Mouse (Mus musculus) bone marrow, adult 2 months (tissue): Measurements from ENCODE around the gene Hectd2. TPM values are rescaled to one million over a fixed set of nuclear protein-coding genes. Genes with fewer than 3 reads are reported as not detected.
A peak's percentile ranks its signal among the peaks of the same experiment; 100 is the strongest.

Experiments
- H3K27ac ChIP-seq: fragments of 200-500 bp; 2 replicates; pipeline ENCODE4 v1.5.1; 2012; ENCODE audit warnings: low read depth, mild to moderate bottlenecking, control low read depth, inconsistent platforms, low read length; ENCODE audit not compliant: control insufficient read depth, poor library complexity, insufficient read depth
- H3K4me1 ChIP-seq: fragments of 200-500 bp; 2 replicates; pipeline ENCODE4 v1.6.1; 2011; ENCODE audit warnings: low read length; ENCODE audit not compliant: control insufficient read depth, insufficient read depth
- H3K4me3 ChIP-seq: fragments of 200-500 bp; replicated peaks from 2 replicates; pipeline ENCODE3; 2011; ENCODE audit warnings: mild to moderate bottlenecking, low read depth, low read length, control low read depth; ENCODE audit not compliant: control insufficient read depth
- CTCF ChIP-seq: fragments of 200-500 bp; IDR thresholded peaks from 2 replicates; pipeline ENCODE4 v1.5.1; 2011; ENCODE audit warnings: low read length, control low read depth; ENCODE audit not compliant: control insufficient read depth, insufficient read depth
- POLR2A ChIP-seq: fragments of 200-500 bp; IDR thresholded peaks from 2 replicates; pipeline ENCODE4 v1.6.1; 2011; ENCODE audit warnings: low read depth, mild to moderate bottlenecking, control low read depth, low read length, borderline replicate concordance; ENCODE audit not compliant: control insufficient read depth
- WGBS: fragments of 180-500 bp; shearing (Covaris S2); methylation state at CpG from one replicate; pipeline ENCODE4 v1.1.7; 2018; 5-methylcytosine and 5-hydroxymethylcytosine counted together
- polyA plus RNA-seq: library from polyadenylated mRNA; stranded (reverse); fragments of >200 nt; gene quantifications from 2 replicates; pipeline ENCODE4 v1.2.4, GENCODE M21; 2011; ENCODE audit warnings: low replicate concordance; ENCODE audit not compliant: missing spikeins, insufficient read depth, insufficient read length

Hectd2 gene
- 0.87 and 0.97 TPM in 2 replicates for polyA plus RNA-seq

GRCm38 (mm10) chr19:36554046-36554784 is at the start of gene Hectd2:
Gene Hectd2, plus strand, starts transcription at chr19:36554639.
- Histone ChIP-seq H3K27ac (peak within 1 kb of the TSS; percentile 7; the same call in 1 of the 2 replicates), H3K4me1 (no peaks in the 10 kb centered on the region), H3K4me3 (peak within 1 kb of the TSS; percentile 68)
- TF ChIP-seq CTCF (no peak), POLR2A (peak; percentile 27; the same call in 1 of the 2 replicates)
- WGBS = 20% methylated on average over 92 of the region's 92 CpGs

DNA sequence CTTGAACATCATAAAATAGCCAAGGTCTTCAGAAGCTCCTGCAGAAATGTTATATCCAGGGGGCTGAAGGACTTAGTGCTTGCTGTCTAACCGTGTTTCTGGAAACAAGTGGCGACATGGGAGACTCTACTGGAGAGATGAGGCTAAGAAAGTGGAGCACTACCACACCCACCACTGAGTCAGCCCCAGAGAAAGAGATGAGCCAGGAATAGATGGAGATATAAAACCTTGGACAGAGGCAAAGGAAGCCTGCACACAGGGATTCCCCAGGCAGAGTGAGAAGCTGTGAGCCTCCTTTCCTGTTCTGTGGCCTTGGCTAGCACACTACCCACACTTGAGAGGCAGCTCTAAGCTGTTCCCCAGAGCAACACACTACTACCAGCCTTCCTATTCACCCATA is 49.7 kb upstream of the Hectd2 start:
- no peaks in the 10 kb centered on the region for H3K4me1 ChIP-seq
- no peak overlapping the region for H3K4me3 ChIP-seq
- WGBS = 83% methylated on average over 2 of the region's 2 CpGs
- H3K27ac ChIP-seq = no peak overlapping the region
- no peak for TF ChIP-seq CTCF
- TF ChIP-seq POLR2A = no peak

DNA sequence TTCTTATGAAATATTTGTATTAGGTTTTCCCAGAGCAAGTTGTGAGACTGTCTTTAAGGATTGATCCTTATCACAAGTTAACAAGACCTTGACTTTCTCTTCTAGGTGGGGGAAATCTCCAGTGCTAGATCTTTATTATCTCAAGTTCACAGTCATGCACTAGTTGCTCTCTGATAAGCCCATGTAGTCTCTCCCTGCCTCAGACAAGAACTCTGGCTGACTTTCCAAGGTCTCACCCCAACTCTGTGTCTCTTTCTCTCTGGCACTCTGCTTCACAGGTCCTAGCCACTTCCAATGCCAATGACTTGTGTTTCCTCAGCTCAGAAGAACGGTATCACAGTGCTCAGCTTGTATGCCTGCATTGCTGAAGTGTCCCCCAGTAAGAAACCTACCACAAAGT is 43.1 kb upstream of the Hectd2 start:
- no peak overlapping the region for H3K4me3 ChIP-seq
- no peak overlapping the region for H3K27ac ChIP-seq
- H3K4me1 ChIP-seq = no peaks in the 10 kb centered on the region
- no peak for TF ChIP-seq POLR2A
- TF ChIP-seq CTCF = no peak
- 61% methylated on average over 1 of the region's 1 CpGs for WGBS

DNA sequence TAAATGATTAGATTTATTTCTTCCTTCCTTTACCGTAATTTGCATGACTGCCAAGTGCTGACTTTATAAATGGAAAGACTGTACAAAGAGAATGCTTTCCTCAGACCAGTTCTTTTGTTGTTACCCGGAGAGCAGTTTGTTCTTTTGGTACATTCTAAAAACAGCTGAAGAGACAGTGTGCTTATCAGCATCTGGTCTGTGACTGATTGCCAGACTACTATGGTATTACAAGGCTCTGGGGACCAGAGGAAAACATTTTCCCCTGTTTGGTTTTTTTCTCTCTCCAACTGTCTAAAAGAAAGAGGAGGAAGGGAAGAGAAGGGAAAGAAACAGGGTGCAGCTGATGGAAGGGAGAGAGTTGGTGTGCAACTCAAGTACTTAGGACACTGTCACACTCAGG is 36.0 kb upstream of the Hectd2 start:
- whole genome bisulfite sequencing = 14% methylated on average over 2 of the region's 2 CpGs
- TF ChIP-seq POLR2A (no peak), CTCF (no peak)
- no peak overlapping the region for H3K27ac ChIP-seq
- H3K4me3 ChIP-seq = no peak overlapping the region
- H3K4me1 ChIP-seq = no peaks in the 10 kb centered on the region; the same call in 1 of the 2 replicates

DNA sequence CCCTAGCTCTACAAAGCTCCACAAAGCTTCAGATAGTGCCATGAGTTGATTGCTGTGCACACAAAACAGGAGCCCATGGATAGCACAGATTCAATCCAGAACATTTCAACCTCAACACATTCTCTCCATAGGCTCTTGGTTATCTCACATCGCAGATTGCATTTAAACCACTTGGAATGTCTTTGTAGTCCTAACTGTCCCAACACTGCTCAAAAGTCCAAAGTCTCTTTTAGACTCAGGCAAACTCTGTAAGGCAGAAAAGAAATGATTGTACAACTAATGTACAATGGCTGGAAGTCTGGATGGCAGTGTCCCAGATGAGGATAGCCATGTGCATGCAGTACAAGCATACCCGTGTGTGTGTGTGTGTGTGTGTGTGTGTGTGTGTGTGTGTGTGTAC is 32.9 kb upstream of the Hectd2 start:
- H3K27ac ChIP-seq = no peak overlapping the region
- no peak overlapping the region for H3K4me3 ChIP-seq
- WGBS = 90% methylated on average over 2 of the region's 2 CpGs
- no peaks in the 10 kb centered on the region; the same call in 1 of the 2 replicates for H3K4me1 ChIP-seq
- TF ChIP-seq CTCF (no peak), POLR2A (no peak)

DNA sequence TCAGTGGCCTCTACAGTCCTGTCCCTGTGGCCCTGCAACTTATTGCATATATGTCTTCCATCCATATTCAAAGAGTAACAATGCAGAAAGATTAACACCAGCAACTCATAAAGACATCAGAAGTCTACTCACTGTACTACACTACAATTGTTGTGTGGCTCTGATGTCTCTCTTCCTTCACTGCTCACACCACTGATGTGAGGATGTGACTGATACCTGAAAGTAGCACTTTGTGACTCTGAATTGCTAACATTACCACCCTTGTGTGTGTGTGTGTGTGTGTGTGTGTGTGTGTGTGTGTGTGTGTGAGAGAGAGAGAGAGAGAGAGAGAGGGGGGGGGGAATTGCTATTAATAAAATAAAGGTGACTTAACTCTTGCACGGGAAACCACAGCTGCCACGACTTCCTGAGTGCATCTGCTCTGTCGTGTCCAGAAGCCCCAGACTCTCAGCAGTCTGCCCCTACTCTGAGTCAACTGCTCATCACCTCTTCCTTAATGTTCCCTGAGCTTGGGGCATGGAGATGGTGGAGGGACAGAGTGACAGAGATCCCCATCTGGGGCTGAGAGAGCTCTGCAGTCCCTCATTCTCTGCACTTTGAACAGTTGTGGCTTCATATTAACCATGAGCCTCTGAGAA is 31.8 kb upstream of the Hectd2 start:
- Histone ChIP-seq H3K27ac (no peak overlapping the region), H3K4me3 (no peak overlapping the region), H3K4me1 (no peaks in the 10 kb centered on the region; the same call in 1 of the 2 replicates)
- TF ChIP-seq CTCF (no peak), POLR2A (no peak)
- WGBS = 0% methylated on average over 3 of the region's 3 CpGs

DNA sequence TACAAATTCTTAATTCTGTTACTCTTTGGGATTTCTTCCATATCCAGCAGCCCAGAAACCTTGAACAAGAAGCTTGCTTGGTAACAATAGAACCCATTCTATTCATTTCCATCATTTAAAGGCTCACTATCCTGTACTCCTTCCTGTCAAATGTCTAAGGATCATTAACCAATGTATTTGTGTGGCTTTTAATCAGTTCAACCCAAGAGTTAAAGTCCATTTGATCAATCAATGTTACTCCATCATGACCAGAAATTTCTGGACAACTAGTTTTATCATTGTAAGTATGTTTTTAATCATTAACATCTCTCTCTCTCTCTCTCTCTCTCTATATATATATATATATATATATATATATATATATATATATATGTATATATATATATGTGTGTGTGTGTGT is 29.4 kb upstream of the Hectd2 start:
- Histone ChIP-seq H3K4me3 (no peak overlapping the region), H3K4me1 (no peaks in the 10 kb centered on the region; the same call in 1 of the 2 replicates), H3K27ac (no peak overlapping the region)
- TF ChIP-seq POLR2A (no peak), CTCF (no peak)

DNA sequence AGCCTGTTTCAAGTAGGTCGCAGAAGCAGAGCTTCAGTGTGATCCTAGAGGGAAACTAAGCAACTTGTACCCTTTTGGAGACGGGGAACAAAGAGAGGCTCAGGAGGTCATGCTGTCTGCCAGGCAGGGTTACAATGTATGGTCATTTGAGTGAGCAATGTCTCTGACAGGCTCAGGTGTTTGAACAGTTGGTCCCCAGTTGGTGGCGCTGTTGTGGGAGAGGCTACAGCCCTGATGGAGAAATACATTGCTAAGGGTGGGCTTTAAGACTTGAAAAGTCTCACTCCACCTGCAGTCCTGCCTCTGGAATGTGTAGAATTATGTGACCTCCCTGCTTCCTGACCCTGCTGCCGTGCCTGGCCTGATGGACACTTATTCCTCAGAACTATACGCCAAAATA is 21.4 kb upstream of the Hectd2 start:
- 50% methylated on average over 5 of the region's 5 CpGs for WGBS
- Histone ChIP-seq H3K4me3 (no peak overlapping the region), H3K27ac (no peak overlapping the region), H3K4me1 (peaks cover 2% of the 10 kb centered on the region)
- TF ChIP-seq POLR2A (no peak), CTCF (peak; percentile 38; the same call in 1 of the 2 replicates)
